Mouse (Mus musculus): ENCODE results near the gene Dhrs13. TPM values are rescaled to one million over a fixed set of nuclear protein-coding genes. Genes with fewer than 3 reads are reported as not detected.
"Not testable (repeated sequence)": the region's sequence is repeated elsewhere in the genome, so short reads cannot be mapped to it uniquely, and the experiment has no call there.

The Dhrs13 gene
- total RNA-seq, 2 experiments from 2014 or later, result 10.3 to 12.1 TPM

DNA sequence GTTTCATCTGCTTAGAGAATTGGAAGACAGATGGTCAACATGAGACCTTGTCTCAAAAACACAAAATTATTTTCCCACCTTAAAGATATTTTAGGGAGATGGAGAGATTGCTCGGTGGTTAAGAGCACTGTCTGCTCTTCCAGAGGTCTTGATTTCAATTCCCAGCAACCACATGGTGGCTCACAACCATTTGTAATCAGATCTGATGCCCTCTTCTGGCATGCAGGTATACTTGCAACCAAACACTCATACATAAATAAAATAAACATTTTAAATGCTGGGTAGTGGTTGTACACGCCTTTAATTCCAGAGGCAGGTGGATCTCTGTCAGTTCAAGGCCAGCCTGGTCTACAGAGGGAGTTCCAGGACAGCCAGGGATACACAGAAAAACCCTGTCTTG, 8.8 kb downstream of the Dhrs13 start:
- DNase-seq (ENCODE audit: low spot score in 2 of 2), result no peak

DNA sequence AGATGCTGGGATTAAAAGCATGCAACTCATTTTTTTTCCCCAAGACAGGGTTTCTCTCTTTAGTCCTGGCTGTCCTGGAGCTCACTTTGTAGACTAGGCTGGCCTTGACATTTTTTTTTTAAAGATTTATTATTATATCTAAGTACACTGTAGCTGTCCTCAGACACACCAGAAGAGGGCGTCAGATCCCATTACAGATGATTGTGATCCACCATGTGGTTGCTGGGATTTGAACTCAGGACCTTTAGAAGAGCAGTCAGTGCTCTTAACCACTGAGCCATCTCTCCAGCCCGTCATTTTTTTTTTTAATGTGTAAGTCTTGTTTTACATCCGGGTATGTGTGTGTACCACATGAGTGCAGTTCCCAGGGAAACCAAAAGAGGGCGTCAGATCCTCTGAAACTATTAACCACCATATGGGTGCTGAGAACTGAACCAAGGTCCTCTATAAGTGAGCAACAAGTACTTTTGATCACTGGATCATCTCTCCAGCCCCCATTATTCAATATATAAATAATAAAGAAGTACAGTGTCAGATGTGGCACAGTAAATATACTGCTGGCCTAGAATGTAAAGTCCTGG, 10.3 kb downstream of the Dhrs13 start:
- DNase-seq (ENCODE audit: low spot score in 2 of 2), result not testable (repeated sequence)

DNA sequence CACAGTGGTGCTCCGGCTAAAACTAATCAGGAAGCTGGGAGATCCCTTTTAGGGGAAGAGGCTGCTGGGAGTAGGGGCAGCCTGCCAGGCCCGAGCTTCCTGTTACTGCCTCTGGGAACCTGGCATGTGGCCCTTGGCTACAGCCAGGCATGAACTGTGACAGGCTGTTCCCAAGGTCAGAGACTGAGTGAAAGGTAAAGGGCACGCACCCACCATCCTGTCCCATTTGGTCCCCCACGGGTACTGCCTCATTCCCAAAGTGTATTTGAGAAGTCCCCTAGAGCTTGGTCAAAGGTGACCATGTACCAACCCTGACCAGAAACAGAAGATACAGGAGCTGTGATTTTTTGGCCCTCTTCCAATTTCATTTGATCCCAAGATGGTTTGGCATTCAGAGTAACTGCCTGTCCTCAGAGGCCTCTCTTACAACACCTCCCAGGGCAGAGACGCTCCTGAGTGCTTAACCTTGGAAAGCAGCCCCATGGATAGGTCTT, 12.7 kb downstream of the Dhrs13 start:
- peak; percentile 35 to 65 for DNase-seq (ENCODE audit: low spot score in 2 of 2)

DNA sequence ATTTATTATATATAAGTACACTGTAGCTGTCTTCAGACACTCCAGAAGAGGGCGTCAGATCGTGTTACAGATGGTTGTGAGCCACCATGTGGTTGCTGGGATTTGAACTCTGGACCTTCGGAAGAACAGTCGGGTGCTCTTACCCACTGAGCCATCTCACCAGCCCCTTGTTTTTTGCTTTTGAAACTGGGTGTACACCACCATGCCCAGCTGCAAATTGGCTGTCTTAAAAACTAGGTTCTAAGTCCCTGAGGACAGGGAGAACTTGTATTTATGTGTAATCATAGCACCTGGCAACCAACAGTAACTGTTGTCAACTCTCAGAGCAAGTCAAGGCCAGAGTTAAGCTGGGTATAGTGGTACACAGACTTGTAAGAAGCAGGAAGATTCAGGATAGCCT, 16.6 kb downstream of the Dhrs13 start:
- DNase-seq (ENCODE audit: low spot score in 2 of 2), result not testable (repeated sequence)

- DNase-seq (ENCODE audit: low spot score in 2 of 2), result no peak
Observed at GRCm38 (mm10) chr11:78053078-78053477, 21.0 kb downstream of the Dhrs13 start.

- DNase-seq (ENCODE audit: low spot score in 2 of 2), result no peak
Observed at GRCm38 (mm10) chr11:78056946-78057345, 24.9 kb downstream of the Dhrs13 start.

DNA sequence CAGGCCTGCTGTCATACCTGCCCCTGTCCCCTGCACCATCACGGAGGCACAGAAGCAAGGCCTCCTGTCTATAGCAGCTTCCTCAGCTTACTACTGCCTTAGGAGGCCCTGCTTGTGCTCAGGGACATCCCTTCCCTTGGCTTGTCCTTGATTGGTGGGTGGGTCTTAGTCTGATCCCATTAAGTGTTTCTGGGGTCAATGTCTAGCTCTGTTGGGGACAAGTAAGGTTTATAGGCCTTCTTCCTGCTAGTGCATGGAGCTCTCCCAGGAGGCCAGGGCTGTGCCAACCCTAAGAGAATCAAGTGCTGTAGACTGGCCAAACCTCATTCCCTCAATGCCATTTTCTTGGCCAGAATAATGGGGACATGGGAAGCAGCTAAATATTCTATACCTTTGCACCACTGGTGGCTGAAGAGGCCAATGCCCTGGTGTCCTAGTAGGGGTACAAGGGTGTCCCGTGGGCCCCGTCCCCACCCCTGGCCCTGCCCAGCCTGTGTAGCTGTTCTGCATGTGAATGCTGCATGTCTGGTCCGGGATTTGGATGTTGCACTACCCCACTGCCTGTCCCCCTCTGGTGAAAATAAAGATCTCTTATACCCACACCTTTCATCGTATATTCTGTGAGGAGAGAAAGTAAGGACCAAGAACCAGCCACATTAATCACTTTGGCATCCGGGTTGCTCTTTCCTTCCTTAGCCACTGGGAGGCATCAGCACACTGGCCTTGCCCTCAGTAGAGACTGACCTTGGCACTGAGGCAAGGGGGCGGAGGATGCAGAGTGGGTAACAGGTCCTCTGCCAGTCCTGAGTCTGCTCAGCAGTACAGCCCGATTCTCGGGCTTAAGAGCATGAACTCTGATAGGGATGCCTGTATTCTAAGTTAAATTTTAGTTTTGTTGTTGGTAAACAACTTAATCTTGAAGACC, 28.0 kb downstream of the Dhrs13 start:
- peak; percentile 50 to 63 for DNase-seq (ENCODE audit: low spot score in 2 of 2)

GRCm38 (mm10) chr11:78062563-78062962, 30.5 kb downstream of the Dhrs13 start:
- DNase-seq (ENCODE audit: low spot score in 2 of 2), result no peak

GRCm38 (mm10) chr11:78065906-78066305, 33.8 kb downstream of the Dhrs13 start:
- DNase-seq (ENCODE audit: low spot score in 2 of 2), result no peak

DNA sequence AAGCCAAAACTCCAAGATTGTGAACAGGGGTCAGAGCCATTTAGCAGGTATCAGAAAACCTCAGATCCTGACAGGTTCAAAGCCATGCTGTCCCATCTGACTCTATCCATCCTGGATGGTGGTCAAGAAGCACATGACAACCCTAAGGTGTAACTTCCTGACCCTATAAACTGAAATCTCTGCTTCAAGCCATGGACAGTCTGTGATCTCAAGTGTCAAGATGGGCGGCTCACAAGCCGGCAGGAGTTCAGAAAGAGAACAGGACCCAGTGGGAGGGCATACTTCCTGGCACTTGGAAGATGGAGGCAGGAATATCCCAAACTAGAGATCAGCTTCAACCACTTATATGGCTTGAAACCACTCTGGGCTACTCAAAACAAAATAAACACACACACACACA, 34.6 kb downstream of the Dhrs13 start:
- no peak for DNase-seq (ENCODE audit: low spot score in 2 of 2)

DNA sequence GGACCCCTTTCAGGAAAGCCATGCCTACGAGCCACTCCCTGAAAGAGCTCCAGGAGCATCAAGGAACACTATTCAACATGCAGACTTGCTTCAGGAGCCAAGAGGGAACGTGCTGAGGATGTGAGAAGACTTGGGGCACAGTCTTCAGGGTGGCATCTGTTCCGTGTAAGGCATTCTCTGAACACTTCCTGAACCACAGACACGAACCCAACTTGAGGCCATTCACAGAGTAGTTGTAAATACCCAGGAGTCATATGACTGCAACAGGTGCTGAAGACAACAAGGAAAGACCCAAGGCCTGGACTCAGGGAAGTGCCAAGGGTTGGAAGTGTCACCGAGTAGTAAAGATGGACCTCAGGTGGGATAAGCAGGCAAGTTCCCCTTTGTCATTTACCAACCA, 35.5 kb downstream of the Dhrs13 start:
- no peak for DNase-seq (ENCODE audit: low spot score in 2 of 2)

DNA sequence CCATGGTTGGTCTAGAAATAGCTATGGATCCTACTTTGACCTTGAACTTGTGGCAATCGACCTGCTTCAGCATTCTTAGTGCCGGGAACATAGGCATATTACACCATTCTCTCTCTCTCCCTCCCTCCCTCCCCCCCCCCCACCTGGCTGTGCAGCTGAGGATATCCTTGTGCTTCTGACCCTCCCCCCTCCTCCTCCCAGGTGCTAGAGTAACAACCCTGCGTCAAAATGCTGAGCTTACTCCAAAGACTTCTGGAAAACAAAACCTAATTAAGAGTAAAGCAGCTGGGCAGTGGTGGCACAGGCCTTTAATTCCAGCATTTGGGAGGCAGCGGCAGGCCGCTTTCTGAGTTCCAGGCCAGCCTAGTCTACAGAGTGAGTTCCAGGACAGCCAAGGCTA, 37.0 kb downstream of the Dhrs13 start:
- no peak for DNase-seq (ENCODE audit: low spot score in 2 of 2)

GRCm38 (mm10) chr11:78069646-78070045, 37.6 kb downstream of the Dhrs13 start:
- no peak for DNase-seq (ENCODE audit: low spot score in 2 of 2)

DNA sequence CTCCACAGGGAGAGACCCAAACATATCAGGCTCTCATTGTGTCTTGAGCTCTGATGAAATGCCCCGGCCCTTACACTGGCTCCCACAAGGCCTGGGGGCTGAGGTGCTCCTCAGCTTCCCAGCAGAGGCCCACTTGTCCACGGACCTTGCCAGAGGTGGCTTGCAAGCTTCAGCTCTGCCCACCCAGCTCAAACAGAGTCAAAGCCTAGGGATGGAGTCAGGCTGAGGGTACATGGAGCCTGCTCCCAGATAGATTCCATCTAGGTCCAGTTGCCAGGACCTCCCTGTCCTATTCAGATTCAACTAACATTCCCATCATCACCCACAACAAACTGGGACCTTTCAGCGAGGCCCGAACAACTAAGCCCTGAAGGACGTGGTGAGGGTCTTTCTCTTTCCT, 39.9 kb downstream of the Dhrs13 start:
- DNase-seq (ENCODE audit: low spot score in 2 of 2), result no peak

DNA sequence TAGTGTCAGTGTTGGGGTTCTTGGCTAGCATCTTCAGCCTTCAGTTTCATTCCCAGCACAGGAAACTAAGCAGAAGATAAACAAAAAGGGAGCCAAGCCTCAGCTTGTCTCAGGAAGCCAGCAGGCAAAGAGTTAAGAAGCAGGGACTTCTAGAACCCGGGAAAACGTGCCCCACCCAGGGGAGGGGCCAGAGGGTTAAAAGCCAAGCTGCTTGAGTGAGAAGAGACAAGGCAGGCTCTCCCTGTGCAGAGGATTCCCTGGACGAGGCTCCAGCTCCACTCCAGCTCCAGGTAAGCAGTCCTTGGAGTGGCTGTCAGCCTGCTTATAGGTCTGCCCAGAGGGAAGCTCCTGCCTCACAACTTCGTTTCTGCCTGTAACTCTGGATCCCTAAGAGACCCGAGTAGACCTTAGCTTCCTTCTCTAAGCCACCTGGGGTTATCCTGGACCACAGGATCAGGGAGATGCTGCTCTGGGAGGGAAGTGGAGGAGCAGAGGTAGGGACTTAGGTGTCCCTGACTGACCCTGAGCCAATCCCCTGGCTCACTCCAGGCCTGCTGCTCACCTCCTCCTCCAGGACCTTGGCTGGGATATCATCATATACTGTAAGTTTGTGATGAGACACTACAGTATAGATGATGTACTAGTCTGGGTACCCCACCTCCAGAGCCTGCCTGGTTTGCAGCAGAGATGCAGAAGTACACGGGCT, 40.5 kb downstream of the Dhrs13 start:
- DNase-seq (ENCODE audit: low spot score in 2 of 2), result no peak

GRCm38 (mm10) chr11:78073577-78074276, 41.6 kb downstream of the Dhrs13 start:
- no peak for DNase-seq (ENCODE audit: low spot score in 2 of 2)

- no peak for DNase-seq (ENCODE audit: low spot score in 2 of 2)
Observed at GRCm38 (mm10) chr11:78074277-78074652, 42.2 kb downstream of the Dhrs13 start.

GRCm38 (mm10) chr11:78074666-78075065, 42.6 kb downstream of the Dhrs13 start:
- no peak for DNase-seq (ENCODE audit: low spot score in 2 of 2)

GRCm38 (mm10) chr11:78079961-78080921, 48.2 kb downstream of the Dhrs13 start, which contains the start of gene Eral1:
Gene Eral1 (minus strand): TSS chr11:78080383.
- peak; percentile 60 to 65 for DNase-seq (ENCODE audit: low spot score in 2 of 2)

- no peak for DNase-seq (ENCODE audit: low spot score in 2 of 2)
Observed at GRCm38 (mm10) chr11:78083595-78083994, 51.5 kb downstream of the Dhrs13 start.
